In the genomic region with DNA sequence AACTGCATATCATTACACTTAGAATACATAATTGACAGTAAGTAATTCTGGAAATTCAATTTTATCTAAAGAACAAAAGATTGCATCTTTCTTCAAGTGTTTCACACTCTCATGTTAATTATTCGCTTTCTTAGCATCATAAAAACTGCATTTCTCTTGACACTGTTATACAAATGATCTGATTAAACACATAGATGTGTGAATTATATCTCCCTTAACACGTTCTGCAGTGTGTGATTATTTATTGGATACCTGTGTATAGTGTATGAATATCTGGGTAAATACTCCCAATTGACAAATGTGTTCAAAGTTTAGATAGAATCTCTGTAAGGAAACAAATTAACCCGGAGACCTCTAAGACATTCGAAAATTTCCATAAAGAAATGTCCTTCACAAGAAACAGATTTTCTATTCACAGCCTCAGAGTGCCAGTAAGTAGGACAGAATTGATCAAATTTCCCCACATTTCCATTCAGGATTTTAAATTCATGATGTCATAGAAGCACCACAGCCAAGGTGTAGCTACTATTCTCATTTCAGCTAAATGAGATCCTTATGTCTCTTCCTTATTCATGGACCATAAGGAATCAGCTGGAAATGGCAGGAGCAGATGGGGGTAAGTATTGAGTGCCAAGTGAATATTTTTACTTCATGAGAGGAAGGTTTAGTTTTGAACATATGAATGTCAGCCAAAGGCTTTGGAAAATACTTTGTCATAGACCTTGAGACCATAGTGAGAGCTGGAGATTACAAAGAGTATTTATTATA, we compare ENCODE assay signal across 16 mouse cellular contexts.
DNase-seq lines count a peak whose midpoint lies in the region; ATAC-seq and TF ChIP-seq lines count a peak whose summit lies in the region.
"Had no signal": no experiment of that assay in that cellular context is flagged by ENCODE, and none has a peak within 500 bp of the region (broad histone marks: within the 10 kb centered on the region; RNA-seq: fewer than 3 reads in every experiment).

No protein-coding gene starts in this region.

- WGBS in forebrain, embryonic 13.5 days: 79% methylated on average over 4 of the region's 4 CpGs
- WGBS in forebrain, embryonic 12.5 days: 81% methylated on average over 4 of the region's 4 CpGs
- WGBS in limb, embryonic 14.5 days: 76% methylated on average over 4 of the region's 4 CpGs
- 90% methylated on average over 4 of the region's 4 CpGs for WGBS in limb, embryonic 10.5 days
- WGBS in limb, embryonic 15.5 days: 71% methylated on average over 4 of the region's 4 CpGs

- H3K27me3 ChIP-seq in forebrain, embryonic 13.5 days: no peaks in the 10 kb centered on the region
- no peaks in the 10 kb centered on the region for H3K27me3 ChIP-seq in forebrain, embryonic 12.5 days
- H3K27me3 ChIP-seq in limb, embryonic 14.5 days (ENCODE audit: control insufficient read depth, insufficient read depth, low read length): no peaks in the 10 kb centered on the region
- no peaks in the 10 kb centered on the region for H3K27me3 ChIP-seq in limb, embryonic 10.5 days (ENCODE audit: low read depth, poor library complexity, severe bottlenecking)
- no peaks in the 10 kb centered on the region for H3K27me3 ChIP-seq in limb, embryonic 15.5 days
- H3K27me3 ChIP-seq: CH12.LX had no signal

- ATAC-seq in forebrain, embryonic 13.5 days: peak; percentile 81; the same call in 1 of the 2 replicates
- no peak for ATAC-seq in forebrain, embryonic 12.5 days (ENCODE audit: low FRiP score)
- ATAC-seq in limb, embryonic 14.5 days (ENCODE audit: low FRiP score, low read depth): peak; percentile 74
- ATAC-seq in limb, embryonic 15.5 days (ENCODE audit: insufficient number of reproducible peaks, low FRiP score, low TSS enrichment, low read depth): peak; percentile 65
- ATAC-seq: intestine, embryonic 16.5 days had no signal

- intact Hi-C loops in left cerebral cortex, postnatal 4 days (cut with DNase I): no loop called here

- H3K9ac ChIP-seq in forebrain, embryonic 13.5 days: no peak overlapping the region
- no peak overlapping the region for H3K9ac ChIP-seq in forebrain, embryonic 12.5 days
- no peak overlapping the region for H3K9ac ChIP-seq in limb, embryonic 14.5 days (ENCODE audit: low read depth, low read length, severe bottlenecking)
- H3K9ac ChIP-seq in limb, embryonic 15.5 days: no peak overlapping the region

- no peaks in the 10 kb centered on the region for H3K4me1 ChIP-seq in forebrain, embryonic 13.5 days
- no peaks in the 10 kb centered on the region for H3K4me1 ChIP-seq in forebrain, embryonic 12.5 days
- no peaks in the 10 kb centered on the region for H3K4me1 ChIP-seq in limb, embryonic 14.5 days (ENCODE audit: control insufficient read depth, insufficient read depth, low read length)
- H3K4me1 ChIP-seq in limb, embryonic 10.5 days: no peaks in the 10 kb centered on the region
- H3K4me1 ChIP-seq in limb, embryonic 15.5 days: no peaks in the 10 kb centered on the region
- H3K4me1 ChIP-seq: midbrain, embryonic 10.5 days had no signal

- H3K9me3 ChIP-seq in forebrain, embryonic 13.5 days (replicated peaks): no peaks in the 10 kb centered on the region
- no peaks in the 10 kb centered on the region for H3K9me3 ChIP-seq in forebrain, embryonic 12.5 days
- H3K9me3 ChIP-seq in limb, embryonic 14.5 days (ENCODE audit: control insufficient read depth, low read length): no peaks in the 10 kb centered on the region
- H3K9me3 ChIP-seq in limb, embryonic 10.5 days (replicated peaks): no peaks in the 10 kb centered on the region
- H3K9me3 ChIP-seq in limb, embryonic 15.5 days: no peaks in the 10 kb centered on the region
- H3K9me3 ChIP-seq: midbrain, embryonic 10.5 days had no signal

- no peak overlapping the region for H3K4me2 ChIP-seq in forebrain, embryonic 13.5 days
- H3K4me2 ChIP-seq in forebrain, embryonic 12.5 days: no peak overlapping the region
- H3K4me2 ChIP-seq in limb, embryonic 14.5 days (replicated peaks; ENCODE audit: low read depth, low read length, severe bottlenecking): no peak overlapping the region
- H3K4me2 ChIP-seq in limb, embryonic 15.5 days: no peak overlapping the region

- H3K4me3 ChIP-seq in forebrain, embryonic 13.5 days: no peak overlapping the region
- H3K4me3 ChIP-seq in forebrain, embryonic 12.5 days (replicated peaks): no peak overlapping the region
- H3K4me3 ChIP-seq in limb, embryonic 14.5 days (replicated peaks; ENCODE audit: low read length): no peak overlapping the region
- H3K4me3 ChIP-seq in limb, embryonic 10.5 days: no peak overlapping the region
- H3K4me3 ChIP-seq in limb, embryonic 15.5 days: no peak overlapping the region
- H3K4me3 ChIP-seq: midbrain, embryonic 10.5 days had no signal

- no peak overlapping the region for H3K27ac ChIP-seq in forebrain, embryonic 13.5 days
- H3K27ac ChIP-seq in forebrain, embryonic 12.5 days: no peak overlapping the region
- no peak overlapping the region for H3K27ac ChIP-seq in limb, embryonic 14.5 days (replicated peaks; ENCODE audit: low read depth, low read length)
- H3K27ac ChIP-seq in limb, embryonic 10.5 days: no peak overlapping the region
- H3K27ac ChIP-seq in limb, embryonic 15.5 days: no peak overlapping the region
- H3K27ac ChIP-seq: midbrain, embryonic 10.5 days had no signal

- no peak for TF ChIP-seq POLR2A in limb, embryonic 14.5 days (IDR thresholded peaks at IDR 0.05; ENCODE audit: borderline replicate concordance, extremely low read depth, insufficient read depth, insufficient read length)

- H3K36me3 ChIP-seq in forebrain, embryonic 13.5 days (ENCODE audit: poor library complexity, severe bottlenecking): no peaks in the 10 kb centered on the region
- H3K36me3 ChIP-seq in forebrain, embryonic 12.5 days (replicated peaks): no peaks in the 10 kb centered on the region
- H3K36me3 ChIP-seq in limb, embryonic 14.5 days (ENCODE audit: control insufficient read depth, insufficient read depth, low read length): no peaks in the 10 kb centered on the region
- no peaks in the 10 kb centered on the region for H3K36me3 ChIP-seq in limb, embryonic 10.5 days
- no peaks in the 10 kb centered on the region for H3K36me3 ChIP-seq in limb, embryonic 15.5 days
- H3K36me3 ChIP-seq: midbrain, embryonic 10.5 days had no signal

- peak; percentile 45 for DNase-seq in limb, embryonic 14.5 days (ENCODE audit: low spot score)
- DNase-seq in limb, embryonic 10.5 days (ENCODE audit: low spot score): no peak
- DNase-seq in cerebellum, adult 9-10 months: peak; percentile 62
- no peak for DNase-seq in left cerebral cortex, postnatal 4 days
- no peak for DNase-seq in urinary bladder, postnatal 14 days (ENCODE audit: low spot score)
- DNase-seq: adrenal gland, adult 2 months; gastrocnemius, postnatal 36 days; lung, adult 2 months; lung, postnatal 36 days; thymus, adult 18-20 months had no signal

Comparison
In these comparisons a context has a peak if more than half of its experiments do, and no peak if none do; other contexts are left out.
1. DNase-seq: peak in limb, embryonic 14.5 days (single experiment) and cerebellum, adult 9-10 months (single experiment); none in limb, embryonic 10.5 days (single experiment), left cerebral cortex, postnatal 4 days (single experiment) and urinary bladder, postnatal 14 days (single experiment).